Comparison of ENCODE assay signal across 23 mouse cellular contexts in genomic region chr2:4782809-4783641, GRCm38 (mm10).
DNase-seq lines count a peak whose midpoint lies in the region; ATAC-seq and TF ChIP-seq lines count a peak whose summit lies in the region.
"Had no signal": no experiment of that assay in that cellular context is flagged by ENCODE, and none has a peak within 500 bp of the region (broad histone marks: within the 10 kb centered on the region; RNA-seq: fewer than 3 reads in every experiment).

No protein-coding gene starts in this region.

- no peaks in the 10 kb centered on the region for H3K9me3 ChIP-seq in midbrain, embryonic 11.5 days (ENCODE audit: control insufficient read depth, low read length)
- no peaks in the 10 kb centered on the region for H3K9me3 ChIP-seq in midbrain, embryonic 10.5 days (replicated peaks)
- no peaks in the 10 kb centered on the region for H3K9me3 ChIP-seq in liver, embryonic 11.5 days (ENCODE audit: control insufficient read depth, low read length)
- H3K9me3 ChIP-seq: embryonic facial prominence, embryonic 15.5 days; forebrain, embryonic 13.5 days; heart, embryonic 15.5 days; hindbrain, embryonic 15.5 days; limb, embryonic 13.5 days; lung, embryonic 15.5 days; stomach, embryonic 15.5 days had no signal

- ATAC-seq in midbrain, embryonic 11.5 days (ENCODE audit: low FRiP score): peak; percentile 40; the same call in 1 of the 2 replicates
- no peak for ATAC-seq in liver, embryonic 11.5 days (replicated peaks; ENCODE audit: low FRiP score)
- ATAC-seq: CD4-positive, CD25-positive, alpha-beta regulatory T cell, adult 4 months; forebrain, embryonic 13.5 days; intestine, postnatal 0 days had no signal

- no peak overlapping the region for H3K27ac ChIP-seq in midbrain, embryonic 11.5 days (ENCODE audit: low read depth, low read length)
- H3K27ac ChIP-seq in midbrain, embryonic 10.5 days (replicated peaks): no peak overlapping the region
- H3K27ac ChIP-seq in embryonic fibroblast, embryonic 13.5 days (ENCODE audit: insufficient read depth, low read length): no peak overlapping the region
- H3K27ac ChIP-seq in liver, embryonic 11.5 days (ENCODE audit: low read depth, low read length): no peak overlapping the region
- H3K27ac ChIP-seq: embryonic facial prominence, embryonic 15.5 days; forebrain, embryonic 13.5 days; heart, adult 2 months; heart, embryonic 15.5 days; hindbrain, embryonic 15.5 days; limb, embryonic 13.5 days; liver, embryonic 14.5 days; lung, embryonic 15.5 days; stomach, embryonic 15.5 days had no signal

- peak; percentile 82 for DNase-seq in midbrain, embryonic 11.5 days (ENCODE audit: low spot score, missing footprints)
- DNase-seq in midbrain, embryonic 10.5 days (ENCODE audit: low spot score): no peak
- peak; percentile 90 for DNase-seq in Muller cell, postnatal 12 days (ENCODE audit: inconsistent ontology term)
- peak; percentile 17 for DNase-seq in retina, postnatal 1 day
- DNase-seq in testis, postnatal 14 days (ENCODE audit: low spot score): no peak
- no peak for DNase-seq in liver, embryonic 11.5 days (ENCODE audit: low spot score)
- DNase-seq: adrenal gland, postnatal 25 days; cerebellum, adult 18-20 months; cerebellum, postnatal 36 days; gastrocnemius, postnatal 14 days; heart, adult 2 months; lung, postnatal 4 days had no signal

- 56% methylated on average over 11 of the region's 11 CpGs for WGBS in midbrain, embryonic 11.5 days
- WGBS in midbrain, embryonic 10.5 days: 70% methylated on average over 11 of the region's 11 CpGs
- 83% methylated on average over 11 of the region's 11 CpGs for WGBS in liver, embryonic 11.5 days

- H3K27me3 ChIP-seq in midbrain, embryonic 11.5 days (ENCODE audit: control insufficient read depth, insufficient read depth, low read length): peaks cover 5% of the 10 kb centered on the region; the same call in 1 of the 2 replicates
- peaks cover 59% of the 10 kb centered on the region for H3K27me3 ChIP-seq in midbrain, embryonic 10.5 days (ENCODE audit: low read depth, poor library complexity, severe bottlenecking)
- no peaks in the 10 kb centered on the region for H3K27me3 ChIP-seq in liver, embryonic 11.5 days (replicated peaks; ENCODE audit: control insufficient read depth, insufficient read depth, low read length)
- H3K27me3 ChIP-seq: embryonic facial prominence, embryonic 15.5 days; forebrain, embryonic 13.5 days; heart, embryonic 15.5 days; hindbrain, embryonic 15.5 days; limb, embryonic 13.5 days; lung, embryonic 15.5 days; stomach, embryonic 15.5 days had no signal

- H3K4me1 ChIP-seq in midbrain, embryonic 11.5 days (ENCODE audit: control insufficient read depth, insufficient read depth, low read length): peaks cover 22% of the 10 kb centered on the region
- peaks cover 45% of the 10 kb centered on the region for H3K4me1 ChIP-seq in midbrain, embryonic 10.5 days
- peaks cover 3% of the 10 kb centered on the region; the same call in 1 of the 2 replicates for H3K4me1 ChIP-seq in embryonic fibroblast, embryonic 13.5 days (ENCODE audit: control insufficient read depth, insufficient read depth, low read length)
- H3K4me1 ChIP-seq in liver, embryonic 11.5 days (replicated peaks; ENCODE audit: control insufficient read depth, insufficient read depth, low read length): no peaks in the 10 kb centered on the region
- H3K4me1 ChIP-seq: embryonic facial prominence, embryonic 15.5 days; heart, embryonic 15.5 days; limb, embryonic 13.5 days; lung, embryonic 15.5 days; stomach, embryonic 15.5 days had no signal

- H3K4me2 ChIP-seq in midbrain, embryonic 11.5 days: no peak overlapping the region
- no peak overlapping the region for H3K4me2 ChIP-seq in liver, embryonic 11.5 days
- H3K4me2 ChIP-seq: embryonic facial prominence, embryonic 15.5 days; forebrain, embryonic 13.5 days; heart, embryonic 15.5 days; hindbrain, embryonic 15.5 days; limb, embryonic 13.5 days; lung, embryonic 15.5 days; stomach, embryonic 15.5 days had no signal

- TF ChIP-seq CTCF in embryonic fibroblast, embryonic 13.5 days (IDR thresholded peaks at IDR 0.05; ENCODE audit: borderline replicate concordance, insufficient read depth, low read length): peak; percentile 42; the same call in 1 of the 2 replicates

- H3K36me3 ChIP-seq in midbrain, embryonic 11.5 days (ENCODE audit: control insufficient read depth, insufficient read depth, low read length): no peaks in the 10 kb centered on the region
- H3K36me3 ChIP-seq in midbrain, embryonic 10.5 days: no peaks in the 10 kb centered on the region
- H3K36me3 ChIP-seq in liver, embryonic 11.5 days (ENCODE audit: control insufficient read depth, insufficient read depth, low read length): no peaks in the 10 kb centered on the region
- H3K36me3 ChIP-seq: embryonic facial prominence, embryonic 15.5 days; heart, embryonic 15.5 days; hindbrain, embryonic 15.5 days; limb, embryonic 13.5 days; lung, embryonic 15.5 days; stomach, embryonic 15.5 days had no signal

- no peak overlapping the region for H3K9ac ChIP-seq in midbrain, embryonic 11.5 days (ENCODE audit: low read length)
- no peak overlapping the region for H3K9ac ChIP-seq in liver, embryonic 11.5 days (ENCODE audit: low read depth, low read length)
- H3K9ac ChIP-seq: embryonic facial prominence, embryonic 15.5 days; forebrain, embryonic 13.5 days; heart, embryonic 15.5 days; hindbrain, embryonic 15.5 days; limb, embryonic 13.5 days; liver, embryonic 14.5 days; lung, embryonic 15.5 days; stomach, embryonic 15.5 days had no signal

- no peak for TF ChIP-seq POLR2A in embryonic fibroblast, embryonic 13.5 days (IDR thresholded peaks at IDR 0.05; ENCODE audit: low read depth, low read length)

- H3K4me3 ChIP-seq in midbrain, embryonic 11.5 days (ENCODE audit: low read depth, low read length): no peak overlapping the region
- H3K4me3 ChIP-seq in midbrain, embryonic 10.5 days: no peak overlapping the region
- H3K4me3 ChIP-seq in embryonic fibroblast, embryonic 13.5 days (ENCODE audit: insufficient read depth, low read length): no peak overlapping the region
- H3K4me3 ChIP-seq in liver, embryonic 11.5 days (ENCODE audit: low read depth, low read length): no peak overlapping the region
- H3K4me3 ChIP-seq: embryonic facial prominence, embryonic 15.5 days; forebrain, embryonic 13.5 days; heart, adult 2 months; heart, embryonic 15.5 days; hindbrain, embryonic 15.5 days; limb, embryonic 13.5 days; lung, embryonic 15.5 days; stomach, embryonic 15.5 days had no signal

Comparison
In these comparisons a context has a peak if more than half of its experiments do, and no peak if none do; other contexts are left out.
1. DNase-seq: peak in midbrain, embryonic 11.5 days (single experiment), Muller cell, postnatal 12 days (single experiment) and retina, postnatal 1 day (single experiment); none in midbrain, embryonic 10.5 days (single experiment), testis, postnatal 14 days (single experiment) and liver, embryonic 11.5 days (single experiment).